Mouse (Mus musculus): ENCODE measurements at regions not wholly inside any gene's neighbourhood (a gene's known extent, or its start where the extent isn't known, plus 50 kb on each side); places are given as distances from the start of the nearest gene placed in this dataset.
"Not testable (repeated sequence)": the region's sequence is repeated elsewhere in the genome, so short reads cannot be mapped to it uniquely, and the experiment has no call there.

- 26% methylated on average over 5 of the region's 5 CpGs for WGBS
- Histone ChIP-seq H3K27me3 (ENCODE audit: control insufficient read depth, insufficient read depth, low read length) (no peaks in the 10 kb centered on the region), H3K4me1 (ENCODE audit: control insufficient read depth, insufficient read depth, low read length) (0 out of 2 replicates have a peak, but pooled peaks cover 4% of the 10 kb centered on the region), H3K4me2 (ENCODE audit: low read depth) (no peak overlapping the region), H3K9me3 (ENCODE audit: control insufficient read depth, low read length) (no peaks in the 10 kb centered on the region), H3K27ac (ENCODE audit: low read depth, low read length) (no peak overlapping the region), H3K4me3 (ENCODE audit: low read depth, low read length) (no peak overlapping the region), H3K9ac (ENCODE audit: low read length) (no peak overlapping the region), H3K36me3 (ENCODE audit: control insufficient read depth, insufficient read depth, low read length) (no peaks in the 10 kb centered on the region)
- ATAC-seq (ENCODE audit: insufficient read depth, low FRiP score, low TSS enrichment) (no peak), DNase-seq (ENCODE audit: low spot score) (no peak)
Observed at GRCm38 (mm10) chr9:14058592-14059227, 216.2 kb upstream of the Sesn3 start.

DNA sequence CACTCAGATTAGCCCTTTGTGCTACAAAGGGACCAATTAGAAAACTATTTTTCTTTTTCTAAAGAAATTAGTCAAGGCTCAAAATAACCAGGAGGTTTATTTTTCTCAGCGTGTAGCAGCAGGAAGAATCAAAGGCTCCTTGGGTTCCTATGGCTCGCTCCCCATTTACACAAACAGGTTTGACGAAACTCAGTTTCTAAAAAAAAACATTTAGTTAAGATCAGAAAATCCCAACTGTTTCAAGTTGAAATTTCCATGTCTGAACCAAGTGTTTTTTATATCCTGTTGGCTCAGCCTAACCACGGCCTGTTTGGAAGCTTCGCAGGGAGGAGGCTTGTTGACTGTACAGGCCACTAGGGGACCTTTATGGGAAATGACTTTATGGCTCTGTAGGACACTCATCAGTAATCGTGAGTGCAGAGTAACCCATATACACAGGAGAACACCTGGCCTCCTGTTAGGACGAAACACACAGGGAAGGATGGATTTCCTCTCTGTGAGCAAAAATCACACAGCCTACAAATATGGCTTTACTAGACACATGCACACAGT lies 215.6 kb upstream of the Sesn3 start:
- Histone ChIP-seq H3K36me3 (ENCODE audit: control insufficient read depth, insufficient read depth, low read length) (no peaks in the 10 kb centered on the region), H3K9me3 (ENCODE audit: control insufficient read depth, low read length) (no peaks in the 10 kb centered on the region), H3K4me1 (ENCODE audit: control insufficient read depth, insufficient read depth, low read length) (no peaks in the 10 kb centered on the region), H3K4me3 (ENCODE audit: low read depth, low read length) (no peak overlapping the region), H3K27ac (ENCODE audit: low read depth, low read length) (no peak overlapping the region), H3K9ac (ENCODE audit: low read length) (no peak overlapping the region), H3K4me2 (ENCODE audit: low read depth) (no peak overlapping the region), H3K27me3 (ENCODE audit: control insufficient read depth, insufficient read depth, low read length) (no peaks in the 10 kb centered on the region)
- ATAC-seq (ENCODE audit: insufficient read depth, low FRiP score, low TSS enrichment) (no peak), DNase-seq (ENCODE audit: low spot score) (no peak)
- WGBS, result 34% methylated on average over 7 of the region's 7 CpGs

- Histone ChIP-seq H3K4me3 (ENCODE audit: low read depth, low read length) (no peak overlapping the region), H3K4me2 (ENCODE audit: low read depth) (no peak overlapping the region), H3K36me3 (ENCODE audit: control insufficient read depth, insufficient read depth, low read length) (no peaks in the 10 kb centered on the region), H3K27ac (ENCODE audit: low read depth, low read length) (no peak overlapping the region), H3K9ac (ENCODE audit: low read length) (no peak overlapping the region), H3K9me3 (ENCODE audit: control insufficient read depth, low read length) (no peaks in the 10 kb centered on the region), H3K27me3 (ENCODE audit: control insufficient read depth, insufficient read depth, low read length) (no peaks in the 10 kb centered on the region), H3K4me1 (ENCODE audit: control insufficient read depth, insufficient read depth, low read length) (no peaks in the 10 kb centered on the region)
- no peak for DNase-seq (ENCODE audit: low spot score)
- 96% methylated on average over 2 of the region's 2 CpGs for WGBS
- no peak for ATAC-seq (ENCODE audit: insufficient read depth, low FRiP score, low TSS enrichment)
Observed at GRCm38 (mm10) chr9:14060257-14060656, 214.6 kb upstream of the Sesn3 start.

DNA sequence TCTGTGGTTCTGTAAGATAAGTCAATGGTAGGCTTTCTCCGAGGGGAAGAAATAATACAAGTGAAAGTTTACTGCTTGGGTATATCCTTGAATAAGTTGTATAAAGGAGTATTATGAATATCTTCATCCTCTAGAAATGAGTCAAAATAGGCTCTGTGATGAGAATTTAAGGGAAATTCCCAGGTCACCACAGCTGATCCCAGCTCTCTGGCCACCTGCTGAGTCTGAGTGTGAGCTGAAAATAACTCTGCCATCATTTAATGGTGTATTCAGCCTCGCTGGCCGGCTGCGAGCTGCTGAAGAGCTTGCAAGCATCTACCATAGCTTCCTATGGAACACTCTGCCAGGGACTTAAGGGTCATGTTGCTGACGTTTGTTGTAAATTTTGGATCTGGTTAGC lies 213.5 kb upstream of the Sesn3 start:
- H3K9ac ChIP-seq (ENCODE audit: low read length), result no peak overlapping the region
- H3K4me3 ChIP-seq (ENCODE audit: low read depth, low read length), result no peak overlapping the region
- WGBS, result 85% methylated on average over 5 of the region's 5 CpGs
- no peak overlapping the region for H3K4me2 ChIP-seq (ENCODE audit: low read depth)
- H3K27me3 ChIP-seq (ENCODE audit: control insufficient read depth, insufficient read depth, low read length), result no peaks in the 10 kb centered on the region
- no peak overlapping the region for H3K27ac ChIP-seq (ENCODE audit: low read depth, low read length)
- DNase-seq (ENCODE audit: low spot score) (no peak), ATAC-seq (ENCODE audit: insufficient read depth, low FRiP score, low TSS enrichment) (no peak)
- no peaks in the 10 kb centered on the region for H3K36me3 ChIP-seq (ENCODE audit: control insufficient read depth, insufficient read depth, low read length)
- no peaks in the 10 kb centered on the region for H3K4me1 ChIP-seq (ENCODE audit: control insufficient read depth, insufficient read depth, low read length)
- no peaks in the 10 kb centered on the region for H3K9me3 ChIP-seq (ENCODE audit: control insufficient read depth, low read length)

DNA sequence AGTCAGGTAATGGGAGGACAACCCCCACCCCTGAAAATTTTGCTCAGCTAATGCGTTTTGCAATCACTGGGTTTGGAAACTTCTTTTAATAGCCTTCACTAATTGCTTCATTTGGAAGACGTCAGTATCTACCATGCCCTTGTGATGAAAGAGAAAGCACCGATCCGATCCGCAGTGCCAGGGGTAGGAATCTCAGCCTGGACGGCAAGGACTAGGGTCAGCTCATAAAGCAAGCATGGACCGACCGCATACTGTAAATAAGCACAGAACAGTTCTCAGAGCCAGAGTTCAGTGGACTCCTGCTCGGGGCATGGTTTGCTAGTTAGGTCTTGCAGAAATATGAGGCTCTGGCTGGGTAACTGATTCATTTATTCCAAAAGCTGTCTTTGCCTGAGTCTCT lies 213.0 kb upstream of the Sesn3 start:
- 90% methylated on average over 9 of the region's 9 CpGs for WGBS
- no peak overlapping the region for H3K4me3 ChIP-seq (ENCODE audit: low read depth, low read length)
- no peaks in the 10 kb centered on the region for H3K4me1 ChIP-seq (ENCODE audit: control insufficient read depth, insufficient read depth, low read length)
- H3K9ac ChIP-seq (ENCODE audit: low read length), result no peak overlapping the region
- H3K9me3 ChIP-seq (ENCODE audit: control insufficient read depth, low read length), result no peaks in the 10 kb centered on the region
- DNase-seq (ENCODE audit: low spot score), result no peak
- H3K36me3 ChIP-seq (ENCODE audit: control insufficient read depth, insufficient read depth, low read length), result no peaks in the 10 kb centered on the region
- H3K27ac ChIP-seq (ENCODE audit: low read depth, low read length), result no peak overlapping the region
- no peaks in the 10 kb centered on the region for H3K27me3 ChIP-seq (ENCODE audit: control insufficient read depth, insufficient read depth, low read length)
- no peak for ATAC-seq (ENCODE audit: insufficient read depth, low FRiP score, low TSS enrichment)
- H3K4me2 ChIP-seq (ENCODE audit: low read depth), result no peak overlapping the region

GRCm38 (mm10) chr9:14062706-14063105 lies 212.2 kb upstream of the Sesn3 start:
- Histone ChIP-seq H3K9ac (ENCODE audit: low read length) (no peak overlapping the region), H3K36me3 (ENCODE audit: control insufficient read depth, insufficient read depth, low read length) (no peaks in the 10 kb centered on the region), H3K4me3 (ENCODE audit: low read depth, low read length) (no peak overlapping the region), H3K27me3 (ENCODE audit: control insufficient read depth, insufficient read depth, low read length) (no peaks in the 10 kb centered on the region), H3K4me2 (ENCODE audit: low read depth) (no peak overlapping the region), H3K9me3 (ENCODE audit: control insufficient read depth, low read length) (no peaks in the 10 kb centered on the region), H3K27ac (ENCODE audit: low read depth, low read length) (no peak overlapping the region), H3K4me1 (ENCODE audit: control insufficient read depth, insufficient read depth, low read length) (no peaks in the 10 kb centered on the region)
- 93% methylated on average over 1 of the region's 1 CpGs for WGBS
- no peak for ATAC-seq (ENCODE audit: insufficient read depth, low FRiP score, low TSS enrichment)
- no peak for DNase-seq (ENCODE audit: low spot score)

DNA sequence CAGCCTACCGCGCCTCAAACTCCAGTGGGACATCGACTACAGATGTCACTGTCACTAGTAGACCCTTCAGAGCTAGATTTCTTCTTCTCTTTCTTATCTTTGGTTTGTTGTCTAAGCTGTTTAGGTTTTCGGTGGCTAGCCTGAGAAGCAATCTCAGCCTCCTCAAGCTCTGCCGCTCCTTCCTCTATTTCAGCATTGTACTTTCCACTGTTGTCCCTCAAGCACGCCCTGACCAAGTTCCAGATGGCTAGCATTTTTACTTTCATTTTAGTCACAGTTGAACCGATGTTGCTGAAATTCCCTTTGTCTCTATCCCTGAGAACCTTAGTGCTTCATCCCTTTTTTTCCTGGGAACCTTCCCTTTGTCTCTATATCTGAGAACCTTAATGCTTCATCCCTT lies 208.1 kb upstream of the Sesn3 start:
- not testable (repeated sequence) for H3K9ac ChIP-seq (ENCODE audit: low read length); H3K4me2 ChIP-seq (ENCODE audit: low read depth); DNase-seq (ENCODE audit: low spot score); H3K36me3 ChIP-seq (ENCODE audit: control insufficient read depth, insufficient read depth, low read length); H3K4me3 ChIP-seq (ENCODE audit: low read depth, low read length); H3K4me1 ChIP-seq (ENCODE audit: control insufficient read depth, insufficient read depth, low read length); H3K27me3 ChIP-seq (ENCODE audit: control insufficient read depth, insufficient read depth, low read length); H3K9me3 ChIP-seq (ENCODE audit: control insufficient read depth, low read length); H3K27ac ChIP-seq (ENCODE audit: low read depth, low read length); ATAC-seq (ENCODE audit: insufficient read depth, low FRiP score, low TSS enrichment)
- 91% methylated on average over 7 of the region's 7 CpGs for WGBS

- no peak overlapping the region for H3K4me3 ChIP-seq (ENCODE audit: low read depth, low read length)
- no peak overlapping the region for H3K27ac ChIP-seq (ENCODE audit: low read depth, low read length)
- no peak for DNase-seq (ENCODE audit: low spot score)
- no peak overlapping the region for H3K4me2 ChIP-seq (ENCODE audit: low read depth)
- no peaks in the 10 kb centered on the region for H3K4me1 ChIP-seq (ENCODE audit: control insufficient read depth, insufficient read depth, low read length)
- no peak for ATAC-seq (ENCODE audit: insufficient read depth, low FRiP score, low TSS enrichment)
- 90% methylated on average over 6 of the region's 6 CpGs for WGBS
- H3K36me3 ChIP-seq (ENCODE audit: control insufficient read depth, insufficient read depth, low read length), result no peaks in the 10 kb centered on the region
- H3K9me3 ChIP-seq (ENCODE audit: control insufficient read depth, low read length), result no peaks in the 10 kb centered on the region
- no peak overlapping the region for H3K9ac ChIP-seq (ENCODE audit: low read length)
- H3K27me3 ChIP-seq (ENCODE audit: control insufficient read depth, insufficient read depth, low read length), result no peaks in the 10 kb centered on the region
Observed at GRCm38 (mm10) chr9:14069076-14069475, 205.8 kb upstream of the Sesn3 start.

GRCm38 (mm10) chr9:14069770-14070169 lies 205.1 kb upstream of the Sesn3 start:
- Histone ChIP-seq H3K9me3 (ENCODE audit: control insufficient read depth, low read length) (no peaks in the 10 kb centered on the region), H3K4me1 (ENCODE audit: control insufficient read depth, insufficient read depth, low read length) (no peaks in the 10 kb centered on the region), H3K9ac (ENCODE audit: low read length) (no peak overlapping the region), H3K36me3 (ENCODE audit: control insufficient read depth, insufficient read depth, low read length) (no peaks in the 10 kb centered on the region), H3K27me3 (ENCODE audit: control insufficient read depth, insufficient read depth, low read length) (no peaks in the 10 kb centered on the region), H3K4me2 (ENCODE audit: low read depth) (no peak overlapping the region), H3K27ac (ENCODE audit: low read depth, low read length) (no peak overlapping the region), H3K4me3 (ENCODE audit: low read depth, low read length) (no peak overlapping the region)
- DNase-seq (ENCODE audit: low spot score), result no peak
- no peak for ATAC-seq (ENCODE audit: insufficient read depth, low FRiP score, low TSS enrichment)
- WGBS, result 84% methylated on average over 3 of the region's 3 CpGs
